Mouse (Mus musculus): Measurements from ENCODE around the gene C1qtnf3.

DNA sequence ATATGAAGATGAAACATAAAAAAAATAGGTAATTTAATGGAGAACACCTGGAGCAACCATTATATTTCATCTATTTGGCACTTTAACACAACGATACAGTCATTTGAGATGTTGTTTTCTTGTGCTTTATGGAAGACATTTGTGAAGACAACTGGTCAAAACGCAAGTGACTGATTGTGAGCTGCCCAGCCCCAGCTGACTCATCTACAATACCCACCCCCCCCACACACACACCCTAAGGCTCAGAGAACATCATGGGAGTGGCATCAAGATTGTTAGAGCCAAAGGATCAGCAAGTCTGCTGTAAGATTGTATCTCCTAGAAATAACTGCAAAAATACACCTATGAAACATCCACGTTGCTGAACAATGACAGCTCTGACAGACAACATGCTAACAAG is 17.3 kb downstream of the C1qtnf3 start:
- no peak for TF ChIP-seq CTCF (IDR thresholded peaks at IDR 0.05)
- no peak for TF ChIP-seq EP300 (IDR thresholded peaks at IDR 0.05)

Data from lung, postnatal 0 days (tissue).